Mouse (Mus musculus) inflammation-experienced regulatory T-cells (primary cell): ENCODE results near the gene Tmem179b. TPM values are rescaled to one million over a fixed set of nuclear protein-coding genes. Genes with fewer than 3 reads are reported as not detected.

Experiments
- polyA plus RNA-seq, 2 experiments: library from polyadenylated mRNA; unstranded; fragments of 100-300 nt; shearing (Covaris generic); gene quantifications; one replicate each; pipeline ENCODE4 v1.2.1; 2017

The Tmem179b gene
- polyA plus RNA-seq, 2 experiments from 2014 or later = 159 to 171 TPM

Other genes starting within 250 kb of the Tmem179b start
- gene Slc22a8, start 183.2 kb downstream of the Tmem179b start, polyA plus RNA-seq = 1 to 10 TPM in 1 of 2 experiments, under 1 TPM in 1; 0.12 to 1.8 TPM
- under 1 TPM; 0.06 to 0.58 TPM for gene Slc22a6, start 156.4 kb downstream of the Tmem179b start, polyA plus RNA-seq
- gene Chrm1, start 110.7 kb downstream of the Tmem179b start, polyA plus RNA-seq = under 1 TPM; 0.07 to 0.15 TPM
- 100 to 1,000 TPM; 155 to 158 TPM for gene Slc3a2, start 51.1 kb downstream of the Tmem179b start, polyA plus RNA-seq
- gene Wdr74, start 38.6 kb downstream of the Tmem179b start, polyA plus RNA-seq = 10 to 100 TPM; 67.5 to 85.9 TPM
- under 1 TPM in 1 of 2 experiments, not detected in 1; 0.60 TPM for gene 1700092M07Rik, start 33.7 kb downstream of the Tmem179b start, polyA plus RNA-seq
- 100 to 1,000 TPM; 143 to 155 TPM for gene Stx5a, start 33.1 kb downstream of the Tmem179b start, polyA plus RNA-seq
- 100 to 1,000 TPM; 255 to 317 TPM for gene Nxf1, start 17.4 kb downstream of the Tmem179b start, polyA plus RNA-seq
- 10 to 100 TPM; 88.2 to 88.6 TPM for gene Tmem223, start 3.5 kb downstream of the Tmem179b start, polyA plus RNA-seq
- 10 to 100 TPM; 13.3 to 16.6 TPM for gene Taf6l, start 11.9 kb upstream of the Tmem179b start, polyA plus RNA-seq
- 100 to 1,000 TPM; 140 to 144 TPM for gene Polr2g, start 24.1 kb upstream of the Tmem179b start, polyA plus RNA-seq
- 1 to 10 TPM; 2.7 to 4.7 TPM for gene Zbtb3, start 28.1 kb upstream of the Tmem179b start, polyA plus RNA-seq
- 10 to 100 TPM; 41.8 to 55.6 TPM for gene Ttc9c, start 44.9 kb upstream of the Tmem179b start, polyA plus RNA-seq
- 10 to 100 TPM in 1 of 2 experiments, 1 to 10 TPM in 1; 8.6 to 15.5 TPM for gene Hnrnpul2, start 45.5 kb upstream of the Tmem179b start, polyA plus RNA-seq
- gene AC129217.1, start 55.3 kb upstream of the Tmem179b start, polyA plus RNA-seq = not detected
- gene Bscl2, start 63.0 kb upstream of the Tmem179b start, polyA plus RNA-seq = 10 to 100 TPM; 87.2 to 89.9 TPM
- under 1 TPM; 0.29 to 0.80 TPM for gene Gng3, start 64.7 kb upstream of the Tmem179b start, polyA plus RNA-seq
- 1 to 10 TPM in 1 of 2 experiments, not detected in 1; 1.2 TPM for gene Lrrn4cl, start 76.3 kb upstream of the Tmem179b start, polyA plus RNA-seq
- 100 to 1,000 TPM; 145 to 156 TPM for gene Ubxn1, start 97.0 kb upstream of the Tmem179b start, polyA plus RNA-seq
- 10 to 100 TPM; 71.1 to 77.2 TPM for gene Uqcc3, start 106.5 kb upstream of the Tmem179b start, polyA plus RNA-seq
- gene Lbhd1, start 109.3 kb upstream of the Tmem179b start, polyA plus RNA-seq = 100 to 1,000 TPM in 1 of 2 experiments, 10 to 100 TPM in 1; 99.3 to 105 TPM
- not detected for gene Gm49403, start 109.5 kb upstream of the Tmem179b start, polyA plus RNA-seq
- 10 to 100 TPM; 39.7 to 55.4 TPM for gene 1810009A15Rik, start 114.4 kb upstream of the Tmem179b start, polyA plus RNA-seq
- gene Gm49416, start 114.5 kb upstream of the Tmem179b start, polyA plus RNA-seq = not detected
- gene Ints5, start 118.5 kb upstream of the Tmem179b start, polyA plus RNA-seq = 10 to 100 TPM; 35.8 to 44.9 TPM
- gene Ganab, start 123.6 kb upstream of the Tmem179b start, polyA plus RNA-seq = 100 to 1,000 TPM; 108 to 118 TPM
- 10 to 100 TPM; 52.1 to 63.5 TPM for gene B3gat3, start 145.9 kb upstream of the Tmem179b start, polyA plus RNA-seq
- 10 to 100 TPM; 10.2 to 16.3 TPM for gene Rom1, start 154.9 kb upstream of the Tmem179b start, polyA plus RNA-seq
- 100 to 1,000 TPM in 1 of 2 experiments, 10 to 100 TPM in 1; 77.4 to 100 TPM for gene Eml3, start 155.1 kb upstream of the Tmem179b start, polyA plus RNA-seq
- 100 to 1,000 TPM; 231 to 276 TPM for gene Mta2, start 167.4 kb upstream of the Tmem179b start, polyA plus RNA-seq
- gene Tut1, start 179.4 kb upstream of the Tmem179b start, polyA plus RNA-seq = 10 to 100 TPM; 37.6 to 40.5 TPM
- gene Eef1g, start 192.6 kb upstream of the Tmem179b start, polyA plus RNA-seq = 100 to 1,000 TPM; 264 to 300 TPM
- gene Ahnak, start 214.8 kb upstream of the Tmem179b start, polyA plus RNA-seq = 10 to 100 TPM; 58.4 to 93.3 TPM